Mouse (Mus musculus): ENCODE results near the gene Gm49383. TPM values are rescaled to one million over a fixed set of nuclear protein-coding genes. Genes with fewer than 3 reads are reported as not detected.

Gene Gm49383
- total RNA-seq, 1 experiment, result 11.7 TPM

GRCm38 (mm10) chr12:69198164-69198535 is 1.2 kb upstream of the Gm49383 start, which contains the start of gene Dnaaf2:
Gene Dnaaf2, minus strand, starts transcription at chr12:69198429.
- H3K36me3 ChIP-seq (ENCODE audit: control insufficient read depth, insufficient read depth, low read length, poor library complexity, severe bottlenecking), result no peaks in the 10 kb centered on the region; the same call in 1 of the 2 replicates
- peak; percentile 44 for DNase-seq (ENCODE audit: low read depth, low spot score)
- H3K9me3 ChIP-seq (ENCODE audit: control insufficient read depth, insufficient read depth, low read depth, low read length), result no peaks in the 10 kb centered on the region
- no peak for TF ChIP-seq MAFK (IDR thresholded peaks at IDR 0.05; ENCODE audit: insufficient read depth, low read depth, low read length)
- H3K4me1 ChIP-seq (ENCODE audit: control insufficient read depth in 2 of 2, insufficient read depth in 2 of 2, low read length in 2 of 2, poor library complexity in 1 of 2), result peaks cover 4% of the 10 kb centered on the region in 2 experiments; a peak in 1 of 4 replicates
- H3K27ac ChIP-seq (ENCODE audit: insufficient read depth, low read depth, low read length, poor library complexity, severe bottlenecking), result no peak within 1 kb of the TSS
- H3K9ac ChIP-seq (ENCODE audit: insufficient read depth, low read depth, low read length, poor library complexity, severe bottlenecking), result peak within 1 kb of the TSS; percentile 79
- peak within 1 kb of the TSS; percentile 83 to 99 for H3K4me3 ChIP-seq (ENCODE audit: insufficient read depth in 1 of 2, low read depth in 1 of 2, low read length in 2 of 2, poor library complexity in 1 of 2, severe bottlenecking in 1 of 2)
- in situ Hi-C loops (cut with MboI; ENCODE audit: low sequenced_read_pairs in 2 of 2, unreplicated experiment in 2 of 2), result no loop called here

DNA sequence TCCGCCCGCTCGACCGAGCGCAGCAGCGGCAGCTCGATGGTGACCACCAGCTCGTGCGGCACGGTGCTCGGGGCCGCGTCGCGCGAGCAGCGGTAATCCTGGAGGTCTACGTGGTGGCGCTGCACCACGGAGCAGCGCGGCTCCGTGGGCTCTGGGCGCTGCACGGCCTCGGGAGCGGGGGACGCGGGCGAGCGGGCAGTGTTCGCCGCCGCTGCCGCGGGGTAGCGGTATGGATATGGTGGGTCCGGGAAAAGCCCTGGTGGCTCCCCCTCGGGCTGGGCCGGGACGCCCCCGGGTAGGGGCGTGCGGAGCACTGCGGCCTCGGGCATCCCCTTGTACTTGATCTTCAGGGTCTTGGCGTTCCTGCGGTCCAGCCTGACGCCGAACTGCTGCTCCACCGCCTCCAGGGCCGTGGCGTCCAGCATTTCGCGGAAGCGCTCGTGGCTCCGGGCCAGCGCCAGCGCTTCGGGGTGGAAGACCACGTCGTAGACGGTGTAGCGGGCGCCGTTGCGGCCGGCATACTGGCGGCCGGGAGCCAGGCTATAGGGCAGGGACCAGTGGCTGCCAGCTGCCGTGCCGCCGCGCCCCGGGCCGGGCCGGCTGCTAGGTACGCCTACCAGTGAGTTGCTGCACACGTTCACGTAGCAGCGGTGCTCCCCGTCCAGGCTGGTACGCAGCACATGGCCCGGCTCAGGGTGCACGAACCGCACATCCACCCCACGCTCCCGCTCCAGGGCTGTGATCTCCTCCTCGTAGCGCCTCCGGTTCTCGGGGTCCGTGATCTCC is 667 bp upstream of the Gm49383 start:
- Histone ChIP-seq H3K9me3 (ENCODE audit: control insufficient read depth, insufficient read depth, low read depth, low read length) (no peaks in the 10 kb centered on the region), H3K36me3 (ENCODE audit: control insufficient read depth, insufficient read depth, low read length, poor library complexity, severe bottlenecking) (no peaks in the 10 kb centered on the region; the same call in 1 of the 2 replicates), H3K4me1 (ENCODE audit: control insufficient read depth in 2 of 2, insufficient read depth in 2 of 2, low read length in 2 of 2, poor library complexity in 1 of 2) (peaks cover 4% of the 10 kb centered on the region in 2 experiments; a peak in 1 of 4 replicates), H3K27ac (ENCODE audit: insufficient read depth, low read depth, low read length, poor library complexity, severe bottlenecking) (no peak overlapping the region), H3K4me3 (ENCODE audit: insufficient read depth in 1 of 2, low read depth in 1 of 2, low read length in 2 of 2, poor library complexity in 1 of 2, severe bottlenecking in 1 of 2) (peak overlapping the region; percentile 83 to 99), H3K9ac (ENCODE audit: insufficient read depth, low read depth, low read length, poor library complexity, severe bottlenecking) (peak overlapping the region; percentile 79)
- DNase-seq (ENCODE audit: low read depth, low spot score), result peak; percentile 20
- TF ChIP-seq HCFC1 (IDR thresholded peaks at IDR 0.05; ENCODE audit: borderline replicate concordance, insufficient read depth, low read length) (0 out of 2 replicates have a peak, but pooled peaks have one; percentile 2), MAFK (IDR thresholded peaks at IDR 0.05; ENCODE audit: insufficient read depth, low read depth, low read length) (no peak)
- in situ Hi-C loops (cut with MboI; ENCODE audit: low sequenced_read_pairs in 2 of 2, unreplicated experiment in 2 of 2), result no loop called here

- Histone ChIP-seq H3K36me3 (ENCODE audit: control insufficient read depth, insufficient read depth, low read length, poor library complexity, severe bottlenecking) (peaks cover 6% of the 10 kb centered on the region; the same call in 1 of the 2 replicates), H3K4me1 (ENCODE audit: control insufficient read depth in 2 of 2, insufficient read depth in 2 of 2, low read length in 2 of 2, poor library complexity in 1 of 2) (peaks cover 0 to 1% of the 10 kb centered on the region in 2 experiments; a peak in 1 of 4 replicates), H3K27ac (ENCODE audit: insufficient read depth, low read depth, low read length, poor library complexity, severe bottlenecking) (no peak overlapping the region), H3K4me3 (ENCODE audit: insufficient read depth in 1 of 2, low read depth in 1 of 2, low read length in 2 of 2, poor library complexity in 1 of 2, severe bottlenecking in 1 of 2) (no peak overlapping the region), H3K9ac (ENCODE audit: insufficient read depth, low read depth, low read length, poor library complexity, severe bottlenecking) (no peak overlapping the region), H3K9me3 (ENCODE audit: control insufficient read depth, insufficient read depth, low read depth, low read length) (no peaks in the 10 kb centered on the region)
- in situ Hi-C loops (cut with MboI; ENCODE audit: low sequenced_read_pairs in 2 of 2, unreplicated experiment in 2 of 2), result no loop called here
- TF ChIP-seq CHD2 (IDR thresholded peaks at IDR 0.05; ENCODE audit: low read depth, low read length) (no peak), ZC3H11A (IDR thresholded peaks at IDR 0.05; ENCODE audit: borderline replicate concordance, low read depth, low read length) (no peak), ZNF384 (IDR thresholded peaks at IDR 0.05; ENCODE audit: low read depth, low read length) (no peak)
- DNase-seq (ENCODE audit: low read depth, low spot score), result no peak
These were observed 4.3 kb downstream of the Gm49383 start for GRCm38 (mm10) chr12:69192637-69193036.

DNA sequence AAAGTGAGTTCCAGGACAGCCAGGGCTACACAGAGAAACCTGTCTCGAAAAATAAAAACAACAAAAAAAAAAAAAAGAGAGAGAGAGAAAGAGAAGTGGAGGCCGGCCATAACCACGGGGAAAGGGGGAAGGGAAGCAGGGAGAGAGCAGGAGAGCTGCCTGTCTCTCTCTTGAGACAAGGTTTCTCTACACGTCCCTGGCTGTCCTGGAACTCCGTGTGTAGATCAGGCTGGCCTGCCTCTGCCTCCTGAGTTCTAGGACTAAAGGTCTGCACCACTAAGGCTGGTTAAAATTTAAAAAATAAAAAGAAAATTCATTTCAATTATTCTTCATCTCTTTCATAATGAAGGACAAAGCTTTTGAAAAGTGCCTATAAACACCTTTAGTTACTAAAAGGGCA is 5.5 kb downstream of the Gm49383 start:
- TF ChIP-seq CHD2 (IDR thresholded peaks at IDR 0.05; ENCODE audit: low read depth, low read length), result no peak
- TF ChIP-seq MAFK (IDR thresholded peaks at IDR 0.05; ENCODE audit: insufficient read depth, low read depth, low read length), result no peak
- no peak for TF ChIP-seq ZC3H11A (IDR thresholded peaks at IDR 0.05; ENCODE audit: borderline replicate concordance, low read depth, low read length)
- no peak for TF ChIP-seq ZNF384 (IDR thresholded peaks at IDR 0.05; ENCODE audit: low read depth, low read length)
- TF ChIP-seq HCFC1 (IDR thresholded peaks at IDR 0.05; ENCODE audit: borderline replicate concordance, insufficient read depth, low read length), result no peak

DNA sequence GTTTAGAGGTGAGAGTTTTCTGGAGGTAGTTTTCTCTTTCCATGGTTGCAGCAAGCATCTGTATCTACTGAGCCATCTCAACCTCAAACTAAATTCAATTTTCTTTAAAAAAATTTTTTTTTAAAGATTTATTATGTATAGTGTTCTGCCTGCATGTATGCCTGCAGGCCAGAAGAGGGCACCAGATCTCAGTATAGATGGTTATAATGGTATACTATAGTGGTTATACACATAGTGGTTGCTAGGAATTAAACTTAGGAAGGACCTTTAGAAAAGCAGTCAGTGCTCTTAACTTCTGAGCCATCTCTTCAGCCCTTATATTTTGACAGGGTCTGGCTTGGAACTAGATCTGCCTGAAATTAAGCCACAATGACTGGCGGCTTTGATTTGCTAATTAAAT is 6.4 kb downstream of the Gm49383 start:
- peaks cover 0 to 1% of the 10 kb centered on the region in 2 experiments; a peak in 1 of 4 replicates for H3K4me1 ChIP-seq (ENCODE audit: control insufficient read depth in 2 of 2, insufficient read depth in 2 of 2, low read length in 2 of 2, poor library complexity in 1 of 2)
- no peak overlapping the region for H3K9ac ChIP-seq (ENCODE audit: insufficient read depth, low read depth, low read length, poor library complexity, severe bottlenecking)
- peaks cover 9% of the 10 kb centered on the region; the same call in 1 of the 2 replicates for H3K36me3 ChIP-seq (ENCODE audit: control insufficient read depth, insufficient read depth, low read length, poor library complexity, severe bottlenecking)
- no peak overlapping the region for H3K4me3 ChIP-seq (ENCODE audit: insufficient read depth in 1 of 2, low read depth in 1 of 2, low read length in 2 of 2, poor library complexity in 1 of 2, severe bottlenecking in 1 of 2)
- in situ Hi-C loops (cut with MboI; ENCODE audit: low sequenced_read_pairs in 2 of 2, unreplicated experiment in 2 of 2), result no loop called here
- no peak for TF ChIP-seq ZNF384 (IDR thresholded peaks at IDR 0.05; ENCODE audit: low read depth, low read length)
- no peak for TF ChIP-seq CHD2 (IDR thresholded peaks at IDR 0.05; ENCODE audit: low read depth, low read length)
- no peak for TF ChIP-seq HCFC1 (IDR thresholded peaks at IDR 0.05; ENCODE audit: borderline replicate concordance, insufficient read depth, low read length)
- TF ChIP-seq MAFK (IDR thresholded peaks at IDR 0.05; ENCODE audit: insufficient read depth, low read depth, low read length), result no peak
- TF ChIP-seq ZC3H11A (IDR thresholded peaks at IDR 0.05; ENCODE audit: borderline replicate concordance, low read depth, low read length), result no peak
- H3K9me3 ChIP-seq (ENCODE audit: control insufficient read depth, insufficient read depth, low read depth, low read length), result no peaks in the 10 kb centered on the region
- no peak overlapping the region for H3K27ac ChIP-seq (ENCODE audit: insufficient read depth, low read depth, low read length, poor library complexity, severe bottlenecking)
- DNase-seq (ENCODE audit: low read depth, low spot score), result no peak

More for the DNA sequence above, 5.5 kb downstream of the Gm49383 start:
- Histone ChIP-seq H3K36me3 (ENCODE audit: control insufficient read depth, insufficient read depth, low read length, poor library complexity, severe bottlenecking) (peaks cover 9% of the 10 kb centered on the region; the same call in 1 of the 2 replicates), H3K4me1 (ENCODE audit: control insufficient read depth in 2 of 2, insufficient read depth in 2 of 2, low read length in 2 of 2, poor library complexity in 1 of 2) (peaks cover 0 to 1% of the 10 kb centered on the region in 2 experiments; a peak in 1 of 4 replicates), H3K4me3 (ENCODE audit: insufficient read depth in 1 of 2, low read depth in 1 of 2, low read length in 2 of 2, poor library complexity in 1 of 2, severe bottlenecking in 1 of 2) (no peak overlapping the region), H3K9ac (ENCODE audit: insufficient read depth, low read depth, low read length, poor library complexity, severe bottlenecking) (no peak overlapping the region), H3K27ac (ENCODE audit: insufficient read depth, low read depth, low read length, poor library complexity, severe bottlenecking) (no peak overlapping the region; the same call in 1 of the 2 replicates), H3K9me3 (ENCODE audit: control insufficient read depth, insufficient read depth, low read depth, low read length) (no peaks in the 10 kb centered on the region)
- in situ Hi-C loops (cut with MboI; ENCODE audit: low sequenced_read_pairs in 2 of 2, unreplicated experiment in 2 of 2), result no loop called here
- no peak for DNase-seq (ENCODE audit: low read depth, low spot score)
